Mouse (Mus musculus) limb, embryonic 15.5 days (tissue): ENCODE measurements around the gene Fam20b. TPM values are rescaled to one million over a fixed set of nuclear protein-coding genes. Genes with fewer than 3 reads are reported as not detected.
A peak's percentile ranks its signal among the peaks of the same experiment; 100 is the strongest.

Experiments used
- ATAC-seq: fragments of 200-750 bp; cut with Nextera tagmentation; 2 replicates; pipeline ENCODE4 v1.8.0; 2017; ENCODE audit warnings: low read depth, moderate TSS enrichment; ENCODE audit not compliant: insufficient number of reproducible peaks, low FRiP score, low TSS enrichment
- H3K27ac ChIP-seq: fragments of 300-500 bp; sonication (generic); 2 replicates; pipeline ENCODE4 v1.5.1; 2015; ENCODE audit warnings: moderate library complexity, mild to moderate bottlenecking, inconsistent platforms
- H3K27me3 ChIP-seq: fragments of 300-500 bp; sonication (generic); 2 replicates; pipeline ENCODE4 v1.6.1; 2015; ENCODE audit warnings: inconsistent platforms
- H3K36me3 ChIP-seq: fragments of 300-500 bp; sonication (generic); 2 replicates; pipeline ENCODE4 v1.6.1; 2015; ENCODE audit warnings: inconsistent platforms
- H3K4me1 ChIP-seq: fragments of 300-500 bp; sonication (generic); 2 replicates; pipeline ENCODE4 v1.6.1; 2015; ENCODE audit warnings: inconsistent platforms
- H3K4me2 ChIP-seq: fragments of 300-500 bp; sonication (generic); 2 replicates; pipeline ENCODE4 v1.6.1; 2015; ENCODE audit warnings: mild to moderate bottlenecking, inconsistent platforms
- H3K4me3 ChIP-seq: fragments of 300-500 bp; sonication (generic); 2 replicates; pipeline ENCODE4 v1.5.1; 2015; ENCODE audit warnings: mild to moderate bottlenecking, inconsistent platforms
- H3K9ac ChIP-seq: fragments of 300-500 bp; sonication (generic); 2 replicates; pipeline ENCODE4 v1.6.1; 2015; ENCODE audit warnings: inconsistent platforms
- H3K9me3 ChIP-seq: fragments of 300-500 bp; sonication (generic); 2 replicates; pipeline ENCODE4 v1.6.1; 2016; ENCODE audit warnings: inconsistent platforms
- WGBS: fragments of 180-500 bp; shearing (Covaris S2); methylation state at CpG from one replicate; pipeline ENCODE4 v1.1.7; 2015; 5-methylcytosine and 5-hydroxymethylcytosine counted together
- polyA plus RNA-seq: library from polyadenylated mRNA; unstranded; fragments of >200 nt; fragmentation: Nextera tagmentation; extraction: Ambion mirVana; gene quantifications from 2 replicates; pipeline ENCODE4 v1.2.1, GENCODE M21; 2015

Gene Fam20b
- polyA plus RNA-seq, 1 experiment from 2014 or later, result 32.5 TPM

GRCm38 (mm10) chr1:156720046-156720445 is 1.2 kb upstream of the Fam20b start:
- H3K4me3 ChIP-seq, result no peak overlapping the region
- no peak overlapping the region for H3K27ac ChIP-seq
- 0 out of 2 replicates have a peak, but pooled peaks cover 6% of the 10 kb centered on the region for H3K27me3 ChIP-seq
- WGBS, result 76% methylated on average over 4 of the region's 4 CpGs
- no peak overlapping the region for H3K4me2 ChIP-seq
- H3K36me3 ChIP-seq, result peaks cover 7% of the 10 kb centered on the region; the same call in 1 of the 2 replicates
- H3K9me3 ChIP-seq, result no peaks in the 10 kb centered on the region
- H3K9ac ChIP-seq, result no peak overlapping the region
- H3K4me1 ChIP-seq, result peaks cover 7% of the 10 kb centered on the region; the same call in 1 of the 2 replicates
- no peak for ATAC-seq

GRCm38 (mm10) chr1:156718286-156718949 is 468 bp downstream of the Fam20b start:
- under 1% methylated on average over 53 of the region's 73 CpGs for WGBS

GRCm38 (mm10) chr1:156717751-156718285 is 1.1 kb downstream of the Fam20b start:
- Histone ChIP-seq H3K4me2 (peak overlapping the region; percentile 63), H3K36me3 (peaks cover 7% of the 10 kb centered on the region; the same call in 1 of the 2 replicates), H3K27me3 (0 out of 2 replicates have a peak, but pooled peaks cover 6% of the 10 kb centered on the region), H3K4me1 (peaks cover 7% of the 10 kb centered on the region; the same call in 1 of the 2 replicates), H3K9ac (peak overlapping the region; percentile 65), H3K4me3 (peak overlapping the region; percentile 90), H3K27ac (no peak overlapping the region; the same call in 1 of the 2 replicates), H3K9me3 (no peaks in the 10 kb centered on the region)
- no peak for ATAC-seq
- 12% methylated on average over 13 of the region's 13 CpGs for WGBS

More at GRCm38 (mm10) chr1:156718286-156718949, 468 bp downstream of the Fam20b start:
- no peak; the same call in none of the 2 replicates for ATAC-seq
- peaks cover 7% of the 10 kb centered on the region; the same call in 1 of the 2 replicates for H3K36me3 ChIP-seq
- H3K27me3 ChIP-seq, result 0 out of 2 replicates have a peak, but pooled peaks cover 6% of the 10 kb centered on the region
- H3K9me3 ChIP-seq, result no peaks in the 10 kb centered on the region
- peak overlapping the region; percentile 81 for H3K27ac ChIP-seq
- H3K9ac ChIP-seq, result peak overlapping the region; percentile 65
- H3K4me3 ChIP-seq, result peak overlapping the region; percentile 90
- H3K4me1 ChIP-seq, result peaks cover 7% of the 10 kb centered on the region; the same call in 1 of the 2 replicates
- peak overlapping the region; percentile 63 for H3K4me2 ChIP-seq

GRCm38 (mm10) chr1:156716681-156717080 is 2.2 kb downstream of the Fam20b start:
- H3K27me3 ChIP-seq, result 0 out of 2 replicates have a peak, but pooled peaks cover 6% of the 10 kb centered on the region
- no peak overlapping the region for H3K4me2 ChIP-seq
- WGBS, result 85% methylated on average over 6 of the region's 6 CpGs
- H3K36me3 ChIP-seq, result peaks cover 7% of the 10 kb centered on the region; the same call in 1 of the 2 replicates
- H3K4me1 ChIP-seq, result peaks cover 7% of the 10 kb centered on the region; the same call in 1 of the 2 replicates
- ATAC-seq, result no peak
- no peak overlapping the region for H3K9ac ChIP-seq
- no peak overlapping the region for H3K4me3 ChIP-seq
- H3K9me3 ChIP-seq, result no peaks in the 10 kb centered on the region
- no peak overlapping the region for H3K27ac ChIP-seq

- no peak for ATAC-seq
- WGBS, result 30% methylated on average over 10 of the region's 10 CpGs
These were observed 8.3 kb downstream of the Fam20b start for GRCm38 (mm10) chr1:156710472-156711098.

GRCm38 (mm10) chr1:156708672-156709071 is 10.2 kb downstream of the Fam20b start:
- Histone ChIP-seq H3K36me3 (peaks cover 21% of the 10 kb centered on the region), H3K9me3 (no peaks in the 10 kb centered on the region), H3K4me3 (no peak overlapping the region), H3K4me2 (no peak overlapping the region), H3K9ac (no peak overlapping the region), H3K27ac (no peak overlapping the region), H3K4me1 (peaks cover 9% of the 10 kb centered on the region), H3K27me3 (no peaks in the 10 kb centered on the region)
- WGBS, result 87% methylated on average over 3 of the region's 3 CpGs
- ATAC-seq, result no peak

More at GRCm38 (mm10) chr1:156710472-156711098, 8.3 kb downstream of the Fam20b start:
- no peaks in the 10 kb centered on the region for H3K9me3 ChIP-seq
- peaks cover 6% of the 10 kb centered on the region for H3K36me3 ChIP-seq
- H3K27ac ChIP-seq, result peak overlapping the region; percentile 74
- H3K4me2 ChIP-seq, result no peak overlapping the region
- H3K4me1 ChIP-seq, result peaks cover 9% of the 10 kb centered on the region
- H3K27me3 ChIP-seq, result no peaks in the 10 kb centered on the region
- no peak overlapping the region for H3K4me3 ChIP-seq
- H3K9ac ChIP-seq, result no peak overlapping the region

- Histone ChIP-seq H3K27me3 (no peaks in the 10 kb centered on the region), H3K4me2 (no peak overlapping the region), H3K9ac (no peak overlapping the region), H3K4me1 (peaks cover 6% of the 10 kb centered on the region), H3K36me3 (peaks cover 44% of the 10 kb centered on the region), H3K4me3 (no peak overlapping the region), H3K27ac (no peak overlapping the region), H3K9me3 (no peaks in the 10 kb centered on the region)
- no peak for ATAC-seq
- WGBS, result 78% methylated on average over 10 of the region's 10 CpGs
These were observed 13.1 kb downstream of the Fam20b start for GRCm38 (mm10) chr1:156705696-156706285.

GRCm38 (mm10) chr1:156703444-156703843 is 15.4 kb downstream of the Fam20b start:
- Histone ChIP-seq H3K4me2 (no peak overlapping the region), H3K27ac (no peak overlapping the region), H3K4me3 (no peak overlapping the region), H3K36me3 (peaks cover 65% of the 10 kb centered on the region), H3K4me1 (no peaks in the 10 kb centered on the region), H3K9me3 (no peaks in the 10 kb centered on the region), H3K9ac (no peak overlapping the region), H3K27me3 (no peaks in the 10 kb centered on the region)
- no peak for ATAC-seq
- 93% methylated on average over 4 of the region's 4 CpGs for WGBS

- Histone ChIP-seq H3K4me1 (no peaks in the 10 kb centered on the region), H3K27ac (no peak overlapping the region), H3K9me3 (no peaks in the 10 kb centered on the region), H3K4me3 (no peak overlapping the region), H3K27me3 (no peaks in the 10 kb centered on the region), H3K36me3 (peaks cover 75% of the 10 kb centered on the region), H3K9ac (no peak overlapping the region), H3K4me2 (no peak overlapping the region)
- ATAC-seq, result no peak
- 86% methylated on average over 7 of the region's 7 CpGs for WGBS
These were observed 16.7 kb downstream of the Fam20b start for GRCm38 (mm10) chr1:156702151-156702550.

- no peak overlapping the region for H3K9ac ChIP-seq
- no peak overlapping the region for H3K27ac ChIP-seq
- H3K9me3 ChIP-seq, result no peaks in the 10 kb centered on the region
- ATAC-seq, result no peak
- peaks cover 84% of the 10 kb centered on the region for H3K36me3 ChIP-seq
- H3K4me3 ChIP-seq, result no peak overlapping the region
- H3K27me3 ChIP-seq, result no peaks in the 10 kb centered on the region
- no peak overlapping the region for H3K4me2 ChIP-seq
- no peaks in the 10 kb centered on the region for H3K4me1 ChIP-seq
- WGBS, result 63% methylated on average over 7 of the region's 7 CpGs
These were observed 32.7 kb downstream of the Fam20b start for GRCm38 (mm10) chr1:156686025-156686661.

- ATAC-seq, result no peak
- H3K4me2 ChIP-seq, result no peak overlapping the region
- no peak overlapping the region for H3K27ac ChIP-seq
- no peak overlapping the region for H3K9ac ChIP-seq
- peaks cover 3% of the 10 kb centered on the region for H3K4me1 ChIP-seq
- H3K27me3 ChIP-seq, result no peaks in the 10 kb centered on the region
- 82% methylated on average over 9 of the region's 9 CpGs for WGBS
- no peaks in the 10 kb centered on the region for H3K9me3 ChIP-seq
- H3K36me3 ChIP-seq, result peaks cover 37% of the 10 kb centered on the region
- no peak overlapping the region for H3K4me3 ChIP-seq
These were observed 39.3 kb downstream of the Fam20b start for GRCm38 (mm10) chr1:156679599-156679998.
